Mouse (Mus musculus): ENCODE data around the gene Gm10803. TPM values are rescaled to one million over a fixed set of nuclear protein-coding genes. Genes with fewer than 3 reads are reported as not detected.

Gene Gm10803
- total RNA-seq, 4 experiments from 2014 or later: not detected

DNA sequence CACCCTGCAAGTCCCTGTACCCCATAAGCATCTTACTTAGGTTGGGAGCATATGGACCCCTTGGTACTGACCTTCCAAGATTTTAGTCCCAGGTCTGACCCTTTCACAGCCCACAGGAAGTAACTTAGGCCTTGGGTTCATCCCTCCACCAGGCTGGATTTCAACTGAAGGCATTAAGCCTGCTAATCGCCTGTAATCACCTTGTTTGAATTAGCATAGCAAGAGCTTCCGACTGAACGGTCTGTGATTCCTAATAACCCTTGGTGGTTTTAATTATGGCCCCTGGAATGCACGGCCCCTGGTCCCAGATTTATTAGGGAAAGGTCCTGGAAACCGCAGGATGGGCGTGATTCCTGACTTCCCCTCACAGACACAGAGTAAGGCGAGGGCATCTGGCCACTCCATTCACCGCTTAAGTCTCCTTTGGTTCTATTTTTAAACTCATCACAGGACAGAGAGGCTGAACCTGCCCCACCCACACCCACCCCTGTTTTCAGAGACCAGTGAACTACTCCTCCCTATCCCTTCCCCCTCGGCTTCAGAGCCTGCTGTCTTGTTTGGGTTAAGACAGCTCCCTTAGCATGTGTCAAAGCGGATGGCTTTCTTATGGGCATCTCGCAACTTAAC is 31.9 kb downstream of the Gm10803 start:
- no peak for DNase-seq (ENCODE audit: low spot score)

DNA sequence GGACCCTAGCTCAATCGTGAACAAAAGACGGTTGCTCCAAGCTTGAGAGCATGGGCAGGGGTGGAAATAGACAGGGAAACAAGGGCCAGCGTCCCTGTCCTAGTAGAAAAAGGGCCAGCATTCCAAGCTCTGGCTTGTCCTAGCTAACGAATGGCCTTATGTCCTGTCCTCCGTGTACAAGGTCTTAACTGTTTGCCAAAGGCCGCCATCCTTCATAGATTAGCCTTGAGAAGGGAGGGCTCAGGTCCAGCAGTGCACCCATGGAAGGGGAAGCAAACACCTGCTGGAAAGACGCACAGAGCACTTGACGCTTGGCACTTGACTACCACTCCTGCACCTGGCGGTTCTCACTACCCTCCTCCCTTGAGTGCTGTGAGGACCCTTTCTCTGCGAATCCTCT is 32.8 kb downstream of the Gm10803 start:
- no peak for DNase-seq (ENCODE audit: low spot score)

DNA sequence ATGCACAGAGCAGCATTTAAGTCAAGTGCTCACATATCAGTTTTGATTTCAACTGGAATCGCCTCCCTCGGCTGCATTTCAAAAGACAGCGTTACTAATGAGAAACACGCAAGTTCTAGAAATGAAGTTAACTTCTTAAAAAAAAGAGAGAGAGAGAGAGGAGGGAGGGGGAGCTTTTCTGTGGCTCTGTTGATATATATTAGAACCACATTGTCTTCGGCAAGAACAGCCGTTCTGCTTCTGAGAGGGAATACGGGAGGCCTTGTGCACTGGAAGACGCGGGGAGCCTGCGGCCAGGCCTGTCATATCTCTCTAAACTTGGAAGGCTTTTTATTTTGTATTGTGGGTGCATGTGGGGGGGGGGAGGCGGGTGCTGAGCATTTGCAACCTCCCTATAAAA is 36.8 kb downstream of the Gm10803 start:
- no peak for DNase-seq (ENCODE audit: low spot score)

DNA sequence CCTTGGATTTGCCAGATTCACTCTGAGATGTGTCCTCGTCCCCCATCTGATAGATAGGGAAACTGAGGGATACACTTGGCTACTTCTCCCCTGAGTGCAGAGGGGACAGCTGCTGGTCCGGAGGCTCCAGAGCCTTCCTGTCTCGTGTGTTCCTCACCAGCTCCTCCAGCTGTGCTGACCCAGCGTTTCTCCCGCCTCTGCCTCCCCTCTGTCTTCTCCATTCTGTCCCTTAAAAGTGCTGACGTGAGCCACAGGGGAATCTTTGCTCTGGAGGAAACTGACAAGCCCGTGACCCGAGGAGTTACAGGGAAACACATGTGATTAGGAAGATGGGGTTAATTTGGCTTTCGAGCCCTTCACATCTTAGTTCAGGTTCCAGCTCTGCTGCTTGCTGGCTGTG is 39.4 kb downstream of the Gm10803 start:
- DNase-seq (ENCODE audit: low spot score): peak; percentile 53

DNA sequence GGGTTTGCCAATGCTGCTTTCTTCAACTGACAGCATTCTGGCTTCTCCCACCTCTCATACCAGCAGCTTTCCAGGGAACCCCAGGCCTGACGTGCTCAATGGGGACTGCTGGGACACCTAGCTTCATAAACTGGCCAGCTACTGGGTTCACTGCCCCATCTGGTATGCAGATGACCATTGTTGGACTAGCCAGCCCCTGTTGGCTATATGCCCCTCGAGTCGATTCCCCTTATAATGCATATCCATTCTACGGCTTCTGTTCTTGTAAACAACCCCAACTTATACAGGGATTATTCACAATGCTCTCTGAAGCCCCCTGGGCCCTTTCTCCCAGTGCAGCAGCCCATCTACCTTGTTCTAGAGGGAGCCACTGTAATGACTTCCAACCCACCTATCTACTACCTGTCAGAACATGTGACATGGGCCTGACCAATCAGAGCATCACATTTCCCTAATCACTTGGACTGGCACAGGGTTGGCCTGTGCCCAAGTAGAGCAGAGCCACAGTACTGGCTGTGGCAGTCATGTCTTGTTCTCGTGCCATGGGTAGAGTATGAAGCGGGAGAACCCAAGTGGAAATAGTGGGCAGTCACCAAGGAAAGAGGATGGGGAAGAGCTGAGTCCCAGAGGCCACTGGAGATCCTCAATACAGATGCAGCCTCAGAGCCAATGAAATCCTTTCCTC is 44.4 kb downstream of the Gm10803 start:
- no peak for DNase-seq (ENCODE audit: low spot score)

DNA sequence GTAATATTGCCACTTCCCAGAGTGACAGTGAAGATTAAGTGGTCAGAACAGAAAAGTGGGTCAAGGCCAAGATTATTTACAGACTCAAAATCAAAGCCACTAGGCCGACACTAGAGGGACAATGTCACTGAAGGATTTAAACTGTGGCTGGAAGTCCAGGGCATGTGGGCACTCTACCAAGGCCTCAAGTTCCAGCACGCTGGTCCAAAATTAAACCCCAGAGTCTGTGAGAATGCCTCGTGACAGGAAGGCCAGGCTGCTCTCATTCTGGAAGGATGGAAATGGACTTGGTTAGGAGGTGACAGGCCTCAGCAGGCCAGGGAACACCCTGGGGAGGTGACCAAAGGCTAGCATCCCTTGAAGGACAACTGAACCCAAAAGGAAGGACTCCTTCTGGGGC is 48.4 kb downstream of the Gm10803 start:
- DNase-seq (ENCODE audit: low spot score): peak; percentile 57

DNA sequence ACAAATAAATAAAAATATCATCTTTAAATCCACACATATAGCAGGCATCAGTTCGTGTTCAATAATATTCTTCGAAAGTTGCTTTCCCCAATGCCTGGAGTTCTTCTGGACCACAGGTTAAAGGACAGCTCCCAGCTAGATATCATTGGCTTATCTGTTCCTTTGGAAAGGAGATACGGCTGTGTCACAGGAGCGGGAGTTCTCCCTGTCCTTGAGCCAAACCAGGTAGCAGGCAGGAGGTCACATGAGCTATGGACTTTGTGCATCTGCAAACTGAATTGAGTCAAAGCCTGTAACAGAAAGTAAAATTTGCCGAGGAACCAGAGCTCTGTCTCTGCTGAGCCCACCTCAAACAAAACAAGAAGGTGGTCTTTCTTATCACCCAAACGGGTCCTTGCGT is 52.7 kb downstream of the Gm10803 start:
- DNase-seq (ENCODE audit: low spot score): no peak

Other genes starting within 250 kb of the Gm10803 start
- gene Tspan18, start 226.1 kb upstream of the Gm10803 start, total RNA-seq (2022): 1 to 10 TPM; 7.3 to 9.9 (median 9.0) TPM
- gene Cd82, start 97.4 kb upstream of the Gm10803 start, total RNA-seq (2022): 10 to 100 TPM; 15.6 to 24.4 (median 17.1) TPM
- gene Alx4, start 81.8 kb downstream of the Gm10803 start, total RNA-seq (2022): 1 to 10 TPM in 1 of 4 experiments, under 1 TPM in 3; 0.75 to 1.2 (median 0.97) TPM

Data from heart, adult 8-10 months (tissue).